Mouse (Mus musculus) naive thymus-derived CD4-positive, alpha-beta T cell, adult 2 months (primary cell): ENCODE measurements around the gene Esrra.

Source experiments
- DNase-seq: peaks from one replicate; pipeline ENCODE4 v3.0.0-alpha.2; 2011; ENCODE audit warnings: low read depth

The Esrra gene

DNA sequence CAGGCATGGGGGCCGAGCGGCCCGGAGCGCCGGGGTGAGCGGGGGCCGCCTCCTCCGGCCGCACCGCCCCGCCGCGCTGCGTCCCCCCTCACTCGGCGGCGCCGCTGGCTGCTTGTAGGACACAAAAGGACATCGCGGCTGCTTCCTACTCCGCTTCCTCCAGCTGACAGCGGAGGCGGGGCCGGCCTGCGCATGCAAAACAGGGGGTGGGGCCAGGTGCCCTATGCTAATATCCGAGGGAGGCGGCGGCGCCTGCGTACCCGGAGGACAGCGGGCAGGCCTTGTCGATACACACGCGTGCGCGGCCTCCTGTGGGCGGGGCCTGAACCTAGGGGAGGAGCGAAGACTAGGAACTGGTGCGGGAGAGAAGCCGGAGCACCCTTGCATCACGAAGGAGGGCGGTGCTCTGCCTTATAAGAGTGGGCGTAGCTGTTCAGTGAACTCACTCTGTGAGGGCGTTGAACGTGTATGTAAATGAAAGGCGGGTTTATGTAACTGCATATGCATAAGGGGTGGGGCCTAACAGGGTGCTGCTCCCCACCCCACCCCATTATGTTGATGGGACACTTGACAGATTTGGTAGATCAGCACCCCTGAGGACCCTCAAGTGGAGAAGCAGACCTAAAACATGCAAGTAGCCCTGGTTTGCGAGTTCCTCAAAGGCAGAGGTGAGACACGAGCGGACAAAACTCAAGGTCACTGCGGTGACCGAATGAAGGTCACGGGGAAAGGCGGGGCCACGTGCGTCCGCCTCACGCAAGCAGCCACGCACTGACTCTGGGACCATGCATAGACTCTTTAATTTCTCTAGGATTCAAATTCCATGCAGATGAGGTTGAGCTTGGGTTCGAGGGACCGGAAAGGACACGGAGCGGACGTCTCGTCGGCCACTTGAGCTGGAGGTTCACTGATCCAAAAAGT is at the start of gene Esrra:
Gene Esrra, minus strand, starts transcription at position 167 of the 921 bp plus-strand sequence.
- peak; percentile 100 for DNase-seq

DNA sequence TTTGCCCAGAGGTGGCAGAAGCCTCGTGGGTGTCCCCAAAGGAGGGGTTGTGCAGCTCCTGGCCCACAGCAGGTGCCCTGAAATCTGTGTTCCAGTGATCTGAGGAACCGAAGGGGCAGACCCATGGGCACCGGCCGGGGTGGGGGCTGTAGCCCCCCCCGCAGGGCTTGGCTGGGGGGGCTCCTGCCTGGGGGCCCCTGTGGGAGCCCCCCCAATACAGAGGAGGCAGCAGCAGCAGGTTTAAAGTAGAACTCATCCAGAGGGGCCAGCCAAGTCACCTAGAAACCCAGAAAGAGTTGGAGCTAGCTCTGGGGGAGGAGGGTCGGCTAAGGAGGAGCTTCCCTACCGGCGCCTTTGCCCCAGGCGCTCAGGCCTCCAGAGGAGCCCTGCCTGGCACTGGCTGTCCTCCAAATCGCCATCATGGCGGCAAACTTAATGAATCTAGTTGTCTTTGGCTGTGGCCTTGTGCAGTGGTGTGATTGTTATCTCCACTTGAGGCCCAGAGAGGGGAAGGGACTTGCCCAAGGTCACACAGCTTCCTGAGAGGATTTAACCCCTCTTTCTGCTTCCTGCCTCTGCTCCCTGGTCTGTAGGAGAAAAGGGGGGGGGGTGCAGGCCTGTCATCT is 49.0 kb upstream of the Esrra start:
- DNase-seq, result peak; percentile 28

DNA sequence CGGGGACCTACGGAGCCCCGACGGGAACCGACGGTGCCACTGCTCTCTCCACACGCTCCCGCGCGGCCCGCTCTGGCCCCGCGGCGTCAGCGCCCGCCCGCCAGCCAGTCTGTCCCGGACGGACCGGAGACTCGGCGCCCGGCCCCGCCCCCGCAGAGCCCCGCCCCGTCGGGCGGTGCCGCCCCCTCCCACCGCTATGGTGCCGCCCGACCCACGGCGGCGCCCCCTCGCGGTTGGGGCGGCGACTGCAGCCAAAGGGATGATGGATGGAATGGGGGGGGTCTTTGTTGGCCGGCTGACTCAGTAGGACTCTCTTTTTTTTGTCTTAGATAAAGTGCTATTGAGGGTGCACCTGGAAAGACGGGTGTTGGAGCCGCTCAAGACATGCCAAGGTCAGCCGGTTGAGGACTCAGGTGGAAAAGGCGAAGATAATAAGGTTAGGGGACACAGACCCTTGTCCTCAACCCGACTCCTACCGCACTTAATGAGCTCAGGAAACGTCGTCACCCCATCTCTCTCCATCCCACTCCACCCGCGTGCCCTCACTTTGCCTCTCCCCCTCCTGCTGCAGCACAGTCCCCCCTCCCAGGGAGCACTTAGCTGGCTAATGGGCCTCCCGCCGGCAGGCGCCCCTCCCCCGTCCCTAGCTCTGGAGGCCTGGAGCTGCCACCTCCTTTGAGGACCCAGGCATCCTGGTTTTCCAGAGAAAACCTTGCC is 48.2 kb upstream of the Esrra start:
- peak; percentile 85 for DNase-seq

DNA sequence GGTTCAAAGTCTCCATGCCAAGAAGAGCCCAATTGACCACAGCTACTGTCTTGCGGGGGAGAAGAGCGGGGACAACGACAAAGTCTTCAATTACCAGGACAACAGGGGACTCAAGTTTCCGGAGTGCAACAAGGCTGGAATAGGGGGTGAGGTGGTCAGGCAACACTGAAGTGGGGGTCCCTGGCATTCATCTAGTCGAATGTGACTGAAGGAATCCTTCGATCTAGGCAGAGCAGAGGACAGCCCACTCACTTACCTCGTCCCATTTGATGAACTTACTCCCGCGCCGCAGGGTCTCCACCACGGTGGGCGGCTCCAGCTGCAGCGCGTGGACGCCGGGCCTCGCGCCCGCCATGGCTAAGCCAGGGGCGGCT is 47.7 kb upstream of the Esrra start:
- DNase-seq, result no peak

DNA sequence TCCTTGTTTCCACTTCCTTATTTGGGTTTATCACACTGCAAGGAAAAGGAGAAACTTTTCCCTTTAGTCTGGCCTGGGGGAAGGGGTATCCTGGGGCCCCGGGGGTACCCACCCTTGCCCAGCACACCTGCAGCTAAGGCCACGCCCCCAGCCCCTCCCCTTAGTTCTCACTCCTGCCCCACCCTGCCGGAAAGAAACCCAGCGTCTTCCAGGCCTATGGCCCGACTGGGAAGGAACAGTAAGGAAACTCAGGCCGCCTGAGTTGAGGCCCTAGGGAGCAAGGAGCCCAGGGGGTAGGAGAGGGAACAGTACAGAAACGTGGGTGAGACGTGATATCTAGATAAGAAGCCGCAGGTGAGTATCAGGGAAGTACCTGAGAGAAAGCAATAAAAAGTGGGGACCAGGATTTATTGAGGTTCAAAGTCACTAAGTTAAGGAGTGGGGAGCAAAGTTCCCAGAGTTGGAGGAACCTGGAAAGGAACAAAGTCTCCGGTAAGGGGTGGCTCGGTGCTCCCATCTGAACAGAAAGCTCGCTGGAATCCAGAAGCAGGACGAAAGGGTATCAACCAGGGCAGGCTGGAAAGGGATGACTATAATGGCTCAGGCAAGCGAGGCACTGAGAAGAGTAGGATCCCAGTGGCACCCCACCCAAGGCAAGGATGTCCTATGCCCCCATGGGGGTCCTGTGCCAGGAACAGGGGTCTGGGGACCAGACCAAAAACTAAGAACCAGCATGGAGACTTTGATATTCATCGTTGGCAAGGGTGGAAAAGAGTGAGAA is 47.1 kb upstream of the Esrra start:
- DNase-seq, result peak; percentile 34

DNA sequence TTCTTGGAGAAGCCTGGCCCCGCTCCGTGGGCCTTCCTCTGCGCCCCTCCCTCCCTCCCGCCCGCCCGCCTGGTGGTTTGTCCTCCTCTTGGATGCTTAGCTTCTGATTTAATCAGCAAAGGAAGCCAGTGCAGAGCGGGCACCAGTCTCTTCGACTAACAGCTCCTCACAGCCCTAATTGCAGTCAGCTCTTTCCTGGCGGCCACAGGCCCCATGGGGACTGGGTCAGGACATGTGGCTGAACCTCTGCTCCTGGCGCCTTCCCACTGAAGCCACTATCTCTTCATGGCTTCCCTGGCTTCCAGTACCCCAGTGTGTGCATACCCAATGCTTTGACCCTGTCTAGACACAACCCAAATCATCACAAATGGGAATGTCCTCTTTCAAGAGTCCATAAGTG is 34.8 kb upstream of the Esrra start:
- no peak for DNase-seq

DNA sequence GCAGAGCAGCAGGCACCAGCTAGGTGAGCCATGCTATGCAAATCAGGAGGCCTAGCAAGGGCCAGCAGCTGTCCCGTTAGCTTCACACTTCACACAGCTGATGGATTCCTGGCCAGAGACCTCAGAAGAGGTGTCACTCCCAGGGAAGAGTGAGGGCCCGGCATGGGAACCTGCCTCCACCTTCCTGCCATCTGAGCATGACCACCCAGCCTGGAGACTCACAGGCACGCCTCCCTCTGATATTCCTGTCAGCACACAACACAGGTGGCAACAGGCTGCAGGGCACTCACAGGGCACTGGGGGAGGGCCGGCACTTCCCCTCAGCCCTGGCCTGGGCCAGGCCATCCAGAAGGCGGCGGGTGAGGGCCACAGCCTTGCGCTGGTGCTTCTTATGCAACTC is 33.8 kb upstream of the Esrra start:
- no peak for DNase-seq

DNA sequence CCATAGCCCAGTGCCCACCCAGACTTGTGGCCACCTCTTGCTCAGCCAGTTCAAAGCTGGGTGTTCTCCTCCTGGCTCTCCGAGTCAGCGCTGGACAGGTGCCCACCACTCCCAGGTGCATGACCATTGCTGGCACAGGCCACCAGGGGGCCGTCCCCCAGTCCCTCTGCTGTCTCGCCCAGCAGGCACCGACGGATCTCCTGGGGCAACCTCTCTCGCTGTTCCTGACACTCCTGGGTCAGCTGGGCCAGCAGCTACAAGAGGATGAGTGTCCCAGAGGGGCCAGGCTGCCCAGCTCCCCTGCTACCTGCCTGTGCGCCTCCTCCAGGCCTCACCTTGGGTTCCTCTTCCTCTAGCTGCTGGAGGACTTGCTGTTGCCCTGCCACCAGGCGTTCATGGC is 32.4 kb upstream of the Esrra start:
- DNase-seq, result no peak

DNA sequence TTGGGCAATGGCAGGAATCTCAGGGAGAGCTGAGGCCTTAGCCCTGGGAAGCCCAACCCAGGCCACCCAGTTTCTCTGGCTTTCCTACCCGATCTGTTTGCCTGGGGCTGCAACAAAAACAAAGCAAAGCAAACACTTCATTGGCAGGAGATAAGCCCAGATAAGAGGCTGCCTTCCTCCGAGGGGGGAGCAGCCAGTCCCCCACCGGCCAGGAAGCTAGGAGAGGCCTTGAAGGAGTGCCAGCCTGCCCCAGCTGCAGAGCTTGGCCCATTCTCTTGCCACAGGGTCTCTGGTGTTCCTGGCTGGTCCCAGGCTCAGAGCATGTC is 31.1 kb upstream of the Esrra start:
- DNase-seq, result no peak

DNA sequence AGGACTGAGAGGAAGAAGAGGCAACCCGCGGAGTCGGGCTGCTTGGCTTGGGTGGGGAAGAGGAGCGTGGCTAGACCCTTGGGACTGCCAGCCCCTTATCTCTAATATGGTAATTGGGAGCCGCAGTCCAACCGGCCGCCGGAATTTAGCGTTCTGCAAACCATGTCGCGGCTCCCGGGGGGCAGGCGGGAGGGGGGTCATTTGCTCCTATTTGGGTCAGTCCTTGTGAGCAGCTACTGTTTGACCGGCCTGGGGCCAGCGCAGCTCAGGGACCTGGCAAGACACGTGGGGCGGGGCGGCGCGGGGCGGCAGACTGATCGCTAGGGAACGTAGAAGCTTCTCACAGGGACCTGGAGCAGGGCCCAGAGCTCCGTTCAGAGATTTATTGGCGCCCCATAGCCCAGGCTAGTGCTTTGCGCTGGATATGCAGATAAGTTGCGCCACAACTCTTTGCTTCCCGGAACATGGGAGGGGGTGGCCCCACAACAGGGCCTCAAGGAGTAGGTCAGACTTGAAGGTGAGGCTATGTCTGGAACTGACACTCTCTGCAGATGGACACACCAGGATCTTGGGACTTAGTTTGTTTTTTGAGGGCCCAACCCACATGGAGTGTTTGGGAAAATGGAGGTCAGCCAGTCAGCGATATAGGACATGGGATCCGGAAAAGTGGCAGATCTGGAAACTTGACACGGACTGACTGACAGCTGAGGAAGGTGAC is 30.5 kb upstream of the Esrra start:
- DNase-seq, result peak; percentile 54

DNA sequence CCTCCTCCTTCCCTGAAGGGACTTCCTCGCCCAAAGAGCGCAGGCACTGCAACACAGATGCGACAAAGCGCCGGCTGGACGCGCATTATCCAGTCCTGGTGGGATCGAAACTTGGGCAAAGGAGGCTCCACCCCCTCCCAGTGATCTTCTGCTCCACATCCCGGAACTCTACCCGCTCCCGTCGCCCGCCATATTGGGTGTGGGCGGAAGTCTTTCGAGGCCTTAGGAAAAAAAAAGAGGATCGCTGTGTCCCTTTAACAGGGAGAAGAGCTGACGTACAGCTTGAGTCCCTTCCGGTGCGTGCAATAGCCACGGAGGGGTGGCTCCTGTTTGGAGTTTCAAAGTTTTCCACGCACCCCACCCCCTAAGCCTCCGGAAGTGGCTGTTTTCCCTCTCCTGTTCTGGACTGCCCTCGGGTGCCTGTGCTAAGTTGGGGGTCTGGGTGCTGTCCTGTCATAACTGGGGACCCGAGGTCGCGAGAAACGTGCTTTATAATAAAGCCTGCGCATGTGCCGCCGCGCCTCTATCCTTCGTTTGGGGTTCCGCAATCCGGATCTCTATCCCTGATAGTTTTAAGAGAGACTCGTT is 29.9 kb upstream of the Esrra start:
- peak; percentile 75 for DNase-seq

DNA sequence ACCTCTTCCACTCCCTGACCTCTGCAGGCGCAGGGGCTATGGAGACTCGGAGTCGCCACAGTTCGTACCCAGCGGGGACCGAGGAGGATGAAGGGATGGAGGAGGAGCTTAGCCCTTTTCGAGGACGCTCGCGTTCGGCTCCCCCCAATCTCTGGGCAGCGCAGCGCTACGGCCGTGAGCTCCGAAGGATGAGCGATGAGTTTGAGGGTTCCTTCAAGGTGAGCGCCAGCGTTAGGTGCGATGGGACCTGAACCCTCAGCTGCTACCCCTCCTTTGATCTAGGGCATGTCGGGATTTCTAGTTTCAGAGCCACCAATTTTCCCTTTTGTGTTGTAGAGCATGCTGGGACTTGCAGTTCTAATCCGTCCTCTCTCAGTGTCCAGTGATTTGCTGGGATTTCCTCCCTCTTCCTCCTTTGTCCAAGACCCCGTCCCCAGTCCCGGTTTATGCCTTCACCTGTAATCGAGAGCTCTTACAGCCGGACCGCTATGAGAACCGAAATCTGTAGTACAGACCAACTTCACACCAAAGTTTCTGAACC is 29.1 kb upstream of the Esrra start:
- DNase-seq, result peak; percentile 64

DNA sequence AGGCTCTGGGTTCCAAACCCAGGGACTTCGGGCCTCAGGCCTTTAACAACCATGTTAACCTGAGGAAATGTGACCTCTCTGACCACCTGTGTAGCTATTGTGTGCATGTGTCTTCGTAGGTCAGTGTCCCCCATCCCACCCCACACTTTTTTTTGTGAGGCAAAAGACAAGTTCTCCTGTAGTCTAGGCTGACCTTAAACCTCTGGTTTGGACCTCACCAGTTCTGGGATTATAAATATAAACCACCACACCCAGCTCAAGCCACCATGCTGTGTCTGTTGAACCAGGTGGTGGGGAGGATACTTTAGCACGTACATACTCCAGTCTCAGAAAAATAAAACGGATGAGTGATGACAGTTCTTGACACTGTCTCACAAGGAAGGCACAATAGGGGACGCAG is 28.3 kb upstream of the Esrra start:
- no peak for DNase-seq

DNA sequence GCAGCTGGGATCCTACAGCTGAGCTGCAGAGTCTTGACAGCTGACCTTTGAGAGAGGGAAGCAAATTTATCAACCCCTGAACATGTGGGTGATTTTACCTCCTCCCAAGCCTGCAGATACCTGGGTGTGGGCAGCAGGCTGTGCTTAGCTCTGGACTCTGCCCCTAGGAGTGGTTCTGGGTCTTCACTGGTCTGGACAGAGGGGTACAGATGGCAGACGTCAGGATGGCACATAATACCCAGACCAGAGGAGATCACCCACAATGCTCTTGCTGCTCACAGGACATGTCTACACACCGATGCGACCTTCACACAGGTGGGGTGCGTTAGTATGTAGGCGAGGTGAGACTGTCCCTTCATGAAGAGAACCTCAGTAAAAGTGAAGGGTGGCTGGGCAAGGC is 27.9 kb upstream of the Esrra start:
- DNase-seq, result no peak

DNA sequence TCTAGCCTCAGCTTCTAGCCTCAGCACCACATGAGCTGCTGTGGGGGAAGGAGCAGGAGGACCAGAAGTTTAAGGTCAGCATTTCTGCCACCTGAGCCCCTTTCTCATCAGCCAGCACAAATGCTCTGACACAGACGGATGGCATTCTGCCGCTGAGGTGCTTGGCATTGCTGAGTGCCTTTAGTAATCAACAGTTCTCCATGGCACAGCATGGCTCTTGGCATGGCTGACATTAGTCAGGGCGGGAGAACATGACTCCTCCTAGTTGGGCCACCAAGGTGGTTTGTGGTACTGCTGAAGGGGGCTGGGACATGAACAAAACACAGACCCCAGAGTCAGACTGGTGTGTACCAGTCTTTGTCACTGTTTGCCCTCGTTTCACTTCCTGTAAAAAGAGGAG is 26.6 kb upstream of the Esrra start:
- DNase-seq, result no peak

DNA sequence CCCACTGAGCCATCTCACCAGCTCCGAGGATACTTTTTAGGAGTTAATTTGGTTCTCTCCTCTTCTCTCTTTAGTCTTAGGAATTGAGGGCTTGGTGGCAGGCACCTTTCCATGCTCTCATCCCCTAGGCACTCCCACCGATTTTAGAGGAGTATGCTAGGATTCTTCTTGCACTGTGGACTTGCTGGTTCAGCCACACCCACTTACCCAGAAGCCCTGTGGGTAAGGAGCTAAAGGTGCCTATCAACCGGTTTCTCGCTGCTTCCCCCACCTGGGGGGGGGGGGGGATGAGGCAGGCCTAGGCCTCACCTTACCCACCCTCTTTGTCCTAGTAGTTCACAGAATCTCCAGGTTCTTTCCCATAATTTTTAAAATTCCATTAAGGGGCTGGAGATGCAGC is 26.1 kb upstream of the Esrra start:
- no peak for DNase-seq

DNA sequence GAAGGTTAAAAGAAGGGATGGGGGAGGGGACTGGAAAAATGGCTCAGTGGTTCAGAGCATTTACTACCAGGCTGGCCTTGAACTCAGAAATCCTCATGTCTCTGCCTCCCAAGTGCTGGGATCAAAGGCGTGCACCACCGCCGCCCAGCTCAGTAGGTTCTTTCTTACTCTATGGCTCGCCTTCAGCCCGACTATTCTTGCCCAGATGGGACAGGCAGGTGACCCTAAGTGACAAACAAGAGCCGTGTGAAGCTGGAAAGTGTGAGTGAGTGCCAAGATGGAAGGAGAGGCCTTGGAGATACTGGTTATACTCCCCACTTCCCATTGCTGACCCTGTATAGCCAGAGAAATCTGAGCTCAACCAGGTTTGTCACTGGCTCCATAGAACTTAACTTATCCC is 22.1 kb upstream of the Esrra start:
- no peak for DNase-seq

DNA sequence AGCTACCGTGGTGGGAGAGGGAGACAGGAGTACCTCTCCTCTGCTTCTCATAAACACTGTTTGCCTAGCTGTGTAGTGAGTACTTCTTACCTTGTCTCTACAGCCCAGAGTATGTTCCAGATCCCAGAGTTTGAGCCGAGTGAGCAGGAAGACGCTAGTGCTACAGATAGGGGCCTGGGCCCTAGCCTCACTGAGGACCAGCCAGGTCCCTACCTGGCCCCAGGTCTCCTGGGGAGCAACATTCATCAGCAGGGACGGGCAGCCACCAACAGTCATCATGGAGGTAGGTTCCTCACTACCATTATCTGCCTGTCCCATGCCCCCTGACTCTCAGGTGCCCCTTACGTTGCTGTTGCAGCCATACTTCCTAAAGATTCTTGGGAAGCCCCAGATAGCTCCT is 21.2 kb upstream of the Esrra start:
- no peak for DNase-seq

DNA sequence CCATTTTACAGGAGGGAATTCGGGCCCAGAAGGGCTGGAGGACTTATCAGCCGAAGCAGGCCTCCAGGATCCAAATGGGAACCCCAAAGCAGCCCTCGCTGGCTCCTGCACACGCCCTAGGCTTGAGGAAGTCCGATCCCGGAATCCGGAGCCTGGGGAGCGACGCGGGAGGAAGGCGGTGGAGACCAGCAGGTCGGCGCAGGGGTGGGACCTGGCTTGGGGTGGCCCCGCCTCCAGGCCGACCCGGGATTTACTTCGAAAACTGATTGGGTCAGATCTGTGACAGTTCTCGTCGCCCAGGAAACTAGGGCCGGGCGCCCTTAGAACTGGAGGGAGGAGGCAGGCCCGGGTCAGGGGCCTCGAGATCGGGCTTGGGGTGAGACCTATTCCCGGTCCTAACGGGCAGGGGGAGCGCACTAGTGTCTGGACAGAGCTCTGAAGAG is 20.7 kb upstream of the Esrra start, which contains the start of gene Gpr137:
Gene Gpr137, minus strand, starts transcription at position 232 of the 443 bp plus-strand sequence.
- DNase-seq, result peak; percentile 90

DNA sequence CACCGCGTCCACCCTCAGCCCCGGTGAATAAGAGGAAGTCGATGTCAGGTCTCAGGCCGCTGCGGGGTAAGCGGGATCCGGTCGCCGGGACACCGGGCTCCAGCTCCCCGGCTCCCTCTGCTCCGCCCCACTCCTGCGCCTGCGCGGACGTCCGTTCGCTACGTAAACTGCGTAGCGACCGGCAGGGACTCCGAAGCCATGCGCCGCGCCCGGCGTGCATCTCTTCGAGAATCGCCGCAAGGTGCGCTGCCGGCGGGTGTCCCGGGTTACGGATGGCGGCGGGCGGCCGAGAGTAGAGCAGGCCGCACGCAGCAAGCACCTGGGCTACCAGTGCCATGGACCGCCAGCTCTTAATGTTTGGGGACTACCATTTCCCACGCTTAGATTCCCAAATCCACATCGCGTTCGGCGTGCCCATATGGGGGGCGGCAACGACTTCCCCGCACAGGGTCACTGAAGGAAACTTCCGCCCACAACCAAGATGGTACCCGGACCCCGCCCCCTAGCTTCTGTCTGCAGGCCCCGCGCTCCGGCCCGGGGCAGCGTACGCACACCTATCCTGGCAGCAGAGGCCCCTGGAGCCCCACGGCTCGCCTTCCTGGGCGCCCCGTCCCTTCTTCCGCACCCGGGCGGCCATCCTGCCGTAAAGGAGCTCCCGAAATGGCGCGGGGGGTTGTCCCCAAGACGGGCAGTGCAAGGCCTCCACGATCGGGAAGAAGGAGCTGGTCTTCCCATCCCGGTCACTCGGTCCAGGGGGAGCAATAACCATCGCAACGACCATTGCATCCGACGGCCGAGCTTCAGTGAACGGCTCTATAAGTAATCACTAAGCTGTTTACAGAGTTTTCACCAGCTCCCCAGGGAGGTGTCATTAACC is 20.0 kb upstream of the Esrra start, which contains the start of gene Bad:
Gene Bad, plus strand, starts transcription at position 490 of the 877 bp plus-strand sequence.
- DNase-seq, result peak; percentile 97
